Mouse (Mus musculus): ENCODE data around the gene Adcy9. TPM values are rescaled to one million over a fixed set of nuclear protein-coding genes. Genes with fewer than 3 reads are reported as not detected.

Adcy9 gene
- total and polyA plus RNA-seq, 3 experiments = 1.1 to 3.1 (median 1.2) TPM

DNA sequence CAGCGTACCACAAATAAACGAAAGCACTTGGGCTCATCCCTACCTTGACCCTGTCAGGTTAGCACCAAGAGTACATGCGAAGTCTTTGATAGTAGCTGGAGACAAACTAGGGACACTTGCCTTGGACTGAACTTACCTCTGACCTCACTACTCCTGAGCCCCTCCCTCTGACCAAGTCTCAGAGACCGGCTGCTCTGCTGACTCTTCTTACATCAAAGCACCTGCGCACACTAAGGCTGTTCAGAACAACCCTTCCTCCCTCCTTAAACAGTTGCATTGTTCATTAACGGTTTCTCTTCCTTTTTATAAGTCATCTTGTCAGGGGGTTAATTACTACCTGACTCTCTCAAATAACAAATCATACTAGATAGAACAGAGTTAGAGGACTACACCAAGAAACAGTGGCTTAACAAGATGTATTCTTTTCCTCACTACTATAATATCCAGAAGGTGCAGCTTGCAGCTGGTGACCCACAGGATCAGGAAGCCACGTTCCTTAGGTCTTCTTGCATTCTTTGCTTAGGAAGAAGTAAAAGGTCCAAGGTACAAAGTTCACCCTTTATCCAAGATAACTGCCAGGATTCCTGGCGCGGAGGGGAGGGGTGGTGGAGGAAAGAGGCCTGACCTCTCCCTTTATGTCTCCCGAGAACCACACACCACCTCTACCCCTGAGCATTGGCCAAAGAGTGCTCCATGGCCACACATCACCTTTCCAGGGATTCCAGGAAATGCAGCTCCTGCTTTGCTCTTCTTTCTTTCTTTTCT, 19.2 kb upstream of the Adcy9 start:
- H3K27ac ChIP-seq (ENCODE audit: insufficient read depth, low read depth) = no peak overlapping the region
- no peaks in the 10 kb centered on the region for H3K36me3 ChIP-seq (replicated peaks in 1 of 2; ENCODE audit: control insufficient read depth in 1 of 2, insufficient read depth in 1 of 2, low read length in 1 of 2)
- H3K4me1 ChIP-seq (ENCODE audit: control insufficient read depth in 1 of 2, insufficient read depth in 2 of 2) = no peaks in the 10 kb centered on the region
- no peaks in the 10 kb centered on the region for H3K27me3 ChIP-seq (replicated peaks)
- H3K4me2 ChIP-seq (ENCODE audit: insufficient read depth, low read depth, poor library complexity, severe bottlenecking) = no peak overlapping the region
- dilution Hi-C loops (cut with MboI; ENCODE audit: extremely low pct_ligation_motif_present, extremely low pct_unique_long_range_greater_than_20kb, low sequenced_read_pairs) (no loop called here), in situ Hi-C loops (cut with MboI; ENCODE audit: low pct_ligation_motif_present, low pct_unique_long_range_greater_than_20kb, low sequenced_read_pairs) (no loop called here)
- H3K9ac ChIP-seq (ENCODE audit: insufficient read depth, low read depth) = no peak overlapping the region
- H3K9me3 ChIP-seq (replicated peaks; ENCODE audit: low read length) = no peaks in the 10 kb centered on the region
- no peak overlapping the region for H3K4me3 ChIP-seq (replicated peaks in 1 of 3; ENCODE audit: low read depth in 2 of 3, low read length in 2 of 3, poor library complexity in 1 of 3)
- H3K79me2 ChIP-seq (replicated peaks; ENCODE audit: control insufficient read depth, extremely low read depth, insufficient read depth, poor library complexity, severe bottlenecking) = no peaks in the 10 kb centered on the region
- no peak for DNase-seq (ENCODE audit: extremely low read depth)
- TF ChIP-seq KAT2A (IDR thresholded peaks at IDR 0.05; ENCODE audit: insufficient replicate concordance, low read length) (no peak), NRF1 (IDR thresholded peaks at IDR 0.05; ENCODE audit: low read depth, low read length) (no peak), USF2 (conservative IDR thresholded peaks at IDR 0.05; ENCODE audit: low read depth, low read length) (no peak), MXI1 (IDR thresholded peaks at IDR 0.05; ENCODE audit: low read depth, low read length) (no peak), GABPA (IDR thresholded peaks at IDR 0.05; ENCODE audit: insufficient replicate concordance, low read depth, low read length) (no peak), ZC3H11A (IDR thresholded peaks at IDR 0.05; ENCODE audit: low read depth, low read length) (no peak), BHLHE40 (IDR thresholded peaks at IDR 0.05; ENCODE audit: low read depth, low read length) (no peak)

DNA sequence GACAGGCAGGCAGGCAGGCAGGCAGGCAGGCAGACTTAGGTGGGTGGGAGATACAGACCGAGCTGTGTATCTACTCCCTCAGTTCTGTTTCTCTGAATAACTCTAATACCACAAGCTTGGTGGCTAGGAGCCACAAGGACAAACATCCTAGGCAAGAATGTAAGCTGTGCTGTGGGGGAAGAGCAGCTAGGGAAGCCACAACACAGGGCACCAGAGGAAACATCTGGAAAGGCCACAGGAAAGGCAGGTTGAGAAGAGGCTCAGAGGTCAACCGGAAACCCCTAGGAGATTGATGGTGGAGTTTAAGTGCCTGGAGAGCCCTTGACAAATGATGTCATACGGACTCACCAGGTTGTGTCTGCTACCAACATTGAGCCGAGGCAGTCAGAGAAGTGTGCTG, 16.4 kb upstream of the Adcy9 start:
- no peak for TF ChIP-seq MAFK (IDR thresholded peaks at IDR 0.05; ENCODE audit: insufficient replicate concordance, low read length)
- no peak for TF ChIP-seq POLR2AphosphoS2 (IDR thresholded peaks at IDR 0.05; ENCODE audit: low read depth, low read length)
- no peak for TF ChIP-seq USF1 (IDR thresholded peaks at IDR 0.05; ENCODE audit: low read depth, low read length)
- TF ChIP-seq ZKSCAN1 (IDR thresholded peaks at IDR 0.05; ENCODE audit: borderline replicate concordance, low read depth, low read length) = no peak
- TF ChIP-seq ELF1 (IDR thresholded peaks at IDR 0.05; ENCODE audit: low read depth, low read length) = no peak
- no peak for TF ChIP-seq RAD21 (IDR thresholded peaks at IDR 0.05; ENCODE audit: low read depth, low read length)
- TF ChIP-seq MAZ (IDR thresholded peaks at IDR 0.05; ENCODE audit: low read depth, low read length) = no peak
- no peak for TF ChIP-seq RCOR1 (conservative IDR thresholded peaks at IDR 0.05; ENCODE audit: low read depth, low read length)
- TF ChIP-seq PAX5 (IDR thresholded peaks at IDR 0.05; ENCODE audit: low read length) = no peak
- TF ChIP-seq JUN (IDR thresholded peaks at IDR 0.05; ENCODE audit: insufficient read depth, low read depth, low read length) = no peak
- no peak for TF ChIP-seq CTCF (conservative IDR thresholded peaks at IDR 0.05 in 1 of 2, IDR thresholded peaks at IDR 0.05 in 1 of 2; ENCODE audit: low read depth in 2 of 2, low read length in 2 of 2)
- TF ChIP-seq MAX (IDR thresholded peaks at IDR 0.05; ENCODE audit: low read length) = no peak
- TF ChIP-seq MYC (IDR thresholded peaks at IDR 0.05; ENCODE audit: low read depth, low read length) = no peak
- no peak for TF ChIP-seq IRF4 (IDR thresholded peaks at IDR 0.05; ENCODE audit: low read depth, low read length)
- TF ChIP-seq KAT2A (IDR thresholded peaks at IDR 0.05; ENCODE audit: insufficient replicate concordance, low read length) = no peak
- no peak for TF ChIP-seq NRF1 (IDR thresholded peaks at IDR 0.05; ENCODE audit: low read depth, low read length)
- no peak for DNase-seq (ENCODE audit: extremely low read depth)
- Histone ChIP-seq H3K9ac (ENCODE audit: insufficient read depth, low read depth) (no peak overlapping the region), H3K4me3 (replicated peaks in 1 of 3; ENCODE audit: low read depth in 2 of 3, low read length in 2 of 3, poor library complexity in 1 of 3) (no peak overlapping the region), H3K4me1 (ENCODE audit: control insufficient read depth in 1 of 2, insufficient read depth in 2 of 2) (0 out of 4 replicates have a peak, but pooled peaks cover 0 to 3% of the 10 kb centered on the region in 2 experiments), H3K36me3 (replicated peaks in 1 of 2; ENCODE audit: control insufficient read depth in 1 of 2, insufficient read depth in 1 of 2, low read length in 1 of 2) (no peaks in the 10 kb centered on the region), H3K4me2 (ENCODE audit: insufficient read depth, low read depth, poor library complexity, severe bottlenecking) (no peak overlapping the region), H3K27me3 (replicated peaks) (no peaks in the 10 kb centered on the region), H3K27ac (ENCODE audit: insufficient read depth, low read depth) (no peak overlapping the region), H3K9me3 (replicated peaks; ENCODE audit: low read length) (no peaks in the 10 kb centered on the region), H3K79me2 (replicated peaks; ENCODE audit: control insufficient read depth, extremely low read depth, insufficient read depth, poor library complexity, severe bottlenecking) (no peaks in the 10 kb centered on the region)
- dilution Hi-C loops (cut with MboI; ENCODE audit: extremely low pct_ligation_motif_present, extremely low pct_unique_long_range_greater_than_20kb, low sequenced_read_pairs) (no loop called here), in situ Hi-C loops (cut with MboI; ENCODE audit: low pct_ligation_motif_present, low pct_unique_long_range_greater_than_20kb, low sequenced_read_pairs) (no loop called here)
